Mouse (Mus musculus): Measurements from ENCODE around the gene Btbd3.

The Btbd3 gene

DNA sequence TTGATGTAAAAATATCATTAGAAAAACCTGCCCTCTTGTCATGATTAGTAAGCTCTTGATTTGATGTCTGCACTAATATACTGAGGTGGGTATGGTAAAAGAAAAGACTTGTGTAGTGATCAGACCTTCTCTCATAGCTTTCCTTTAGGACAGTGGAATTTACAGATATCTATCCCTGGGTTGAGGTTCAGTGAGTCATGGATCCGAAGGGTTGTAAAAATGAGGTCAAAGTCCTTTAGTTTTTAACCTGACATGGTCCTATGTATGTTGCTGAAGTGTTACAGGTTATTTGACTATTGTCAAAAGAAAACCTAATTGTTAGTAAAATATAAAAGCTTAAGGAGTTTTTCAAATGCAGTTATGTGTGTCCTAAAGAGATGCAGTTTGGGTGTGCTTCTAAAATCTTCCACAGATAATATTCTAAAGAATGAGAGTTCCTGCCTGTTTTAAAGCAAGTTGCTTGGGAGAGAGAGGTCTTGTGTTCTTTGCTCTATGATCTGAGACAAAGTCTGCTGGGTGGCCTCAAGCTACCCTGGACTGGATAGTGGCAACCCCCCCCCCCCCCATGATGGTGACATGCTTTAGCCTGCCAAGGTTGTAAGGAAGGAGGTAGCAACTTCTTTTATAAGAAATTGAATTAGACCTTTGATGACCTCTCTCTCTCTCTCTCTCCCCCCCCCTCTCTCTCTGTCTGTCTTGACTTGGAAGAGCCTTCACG lies 234.5 kb downstream of the Btbd3 start:
- DNase-seq (ENCODE audit: low read depth, low spot score): no peak
- H3K27me3 ChIP-seq (ENCODE audit: control insufficient read depth, insufficient read depth, low read length, poor library complexity, severe bottlenecking): no peaks in the 10 kb centered on the region
- H3K36me3 ChIP-seq (ENCODE audit: control insufficient read depth, insufficient read depth, low read length, poor library complexity, severe bottlenecking): no peaks in the 10 kb centered on the region

DNA sequence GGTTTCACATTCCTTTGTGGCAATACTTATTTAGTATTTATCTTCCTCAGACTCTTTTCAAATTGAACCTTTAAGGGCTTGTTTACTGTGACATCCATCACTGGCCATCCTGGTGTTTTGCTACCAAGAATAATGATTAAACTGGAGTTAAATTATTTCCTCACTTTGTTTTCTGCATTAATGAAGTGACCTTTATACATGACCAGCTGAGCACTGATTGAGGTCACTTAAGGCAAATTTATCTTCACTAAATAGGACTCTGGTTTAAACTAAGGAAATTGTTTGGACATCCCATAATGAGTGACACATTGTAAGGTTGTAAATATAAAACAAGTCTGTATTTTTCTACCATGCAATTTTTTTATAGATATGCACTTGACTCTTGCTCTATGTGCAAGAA lies 235.8 kb downstream of the Btbd3 start:
- Histone ChIP-seq H3K36me3 (ENCODE audit: control insufficient read depth, insufficient read depth, low read length, poor library complexity, severe bottlenecking) (no peaks in the 10 kb centered on the region), H3K27me3 (ENCODE audit: control insufficient read depth, insufficient read depth, low read length, poor library complexity, severe bottlenecking) (no peaks in the 10 kb centered on the region)
- no peak for DNase-seq (ENCODE audit: low read depth, low spot score)

DNA sequence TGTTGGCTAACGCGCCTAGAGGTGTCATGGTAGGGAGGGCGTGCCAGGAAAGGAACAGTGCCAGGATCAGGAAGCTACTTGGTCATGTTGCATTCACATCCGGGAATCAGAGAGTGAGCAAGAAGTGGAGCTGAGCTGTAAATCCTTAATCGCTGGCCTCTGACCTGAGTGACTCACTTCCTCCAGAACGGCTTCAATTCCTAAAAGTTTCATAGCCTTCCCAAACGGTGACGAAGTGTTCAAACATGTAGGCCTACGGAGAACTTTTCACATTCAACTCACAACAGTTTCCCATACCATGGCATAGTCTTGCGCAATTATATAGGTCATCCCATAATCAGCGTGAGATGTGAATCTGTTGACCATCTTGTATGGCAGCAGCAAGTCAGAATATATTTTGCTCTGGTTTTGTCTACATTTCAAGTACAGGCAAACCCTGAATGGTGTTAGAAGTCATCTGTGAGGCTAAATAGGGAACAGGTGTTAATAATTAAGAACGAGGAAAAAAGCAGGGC lies 247.6 kb downstream of the Btbd3 start:
- no peak for DNase-seq (ENCODE audit: low read depth, low spot score)
- Histone ChIP-seq H3K27me3 (ENCODE audit: control insufficient read depth, insufficient read depth, low read length, poor library complexity, severe bottlenecking) (no peaks in the 10 kb centered on the region), H3K36me3 (ENCODE audit: control insufficient read depth, insufficient read depth, low read length, poor library complexity, severe bottlenecking) (no peaks in the 10 kb centered on the region)

- Histone ChIP-seq H3K27me3 (ENCODE audit: control insufficient read depth, insufficient read depth, low read length, poor library complexity, severe bottlenecking) (no peaks in the 10 kb centered on the region), H3K36me3 (ENCODE audit: control insufficient read depth, insufficient read depth, low read length, poor library complexity, severe bottlenecking) (no peaks in the 10 kb centered on the region)
- no peak for DNase-seq (ENCODE audit: low read depth, low spot score)
Measured at GRCm38 (mm10) chr2:138515531-138515930, 259.2 kb downstream of the Btbd3 start.

GRCm38 (mm10) chr2:138528461-138528860 lies 272.1 kb downstream of the Btbd3 start:
- no peak for DNase-seq (ENCODE audit: low read depth, low spot score)
- no peaks in the 10 kb centered on the region for H3K27me3 ChIP-seq (ENCODE audit: control insufficient read depth, insufficient read depth, low read length, poor library complexity, severe bottlenecking)
- H3K36me3 ChIP-seq (ENCODE audit: control insufficient read depth, insufficient read depth, low read length, poor library complexity, severe bottlenecking): no peaks in the 10 kb centered on the region

- no peak for DNase-seq (ENCODE audit: low read depth, low spot score)
- H3K27me3 ChIP-seq (ENCODE audit: control insufficient read depth, insufficient read depth, low read length, poor library complexity, severe bottlenecking): no peaks in the 10 kb centered on the region
- no peaks in the 10 kb centered on the region for H3K36me3 ChIP-seq (ENCODE audit: control insufficient read depth, insufficient read depth, low read length, poor library complexity, severe bottlenecking)
Measured at GRCm38 (mm10) chr2:138531160-138531967, 275.0 kb downstream of the Btbd3 start.

- Histone ChIP-seq H3K36me3 (ENCODE audit: control insufficient read depth, insufficient read depth, low read length, poor library complexity, severe bottlenecking) (no peaks in the 10 kb centered on the region), H3K27me3 (ENCODE audit: control insufficient read depth, insufficient read depth, low read length, poor library complexity, severe bottlenecking) (no peaks in the 10 kb centered on the region)
- DNase-seq (ENCODE audit: low read depth, low spot score): no peak
Measured at GRCm38 (mm10) chr2:138531992-138532391, 275.6 kb downstream of the Btbd3 start.

DNA sequence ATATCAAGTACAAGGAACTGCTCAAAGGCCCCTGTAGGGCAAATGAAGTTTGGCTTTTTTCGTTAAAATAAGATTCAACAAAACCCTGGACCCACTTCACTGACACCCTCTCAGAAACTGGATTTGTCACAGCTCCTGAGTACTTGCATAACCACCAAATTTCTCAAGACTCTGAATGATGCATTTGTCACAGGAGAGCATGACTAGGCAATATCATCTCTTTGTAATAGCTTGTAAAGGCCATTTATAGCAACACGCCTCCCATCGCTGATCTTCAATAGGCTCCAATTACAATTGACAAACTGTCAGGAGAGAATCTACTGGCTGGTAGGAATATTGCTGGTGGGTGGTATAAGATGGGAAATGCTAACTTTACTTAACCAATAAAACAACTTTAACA lies 283.3 kb downstream of the Btbd3 start:
- Histone ChIP-seq H3K27me3 (ENCODE audit: control insufficient read depth, insufficient read depth, low read length, poor library complexity, severe bottlenecking) (no peaks in the 10 kb centered on the region), H3K36me3 (ENCODE audit: control insufficient read depth, insufficient read depth, low read length, poor library complexity, severe bottlenecking) (no peaks in the 10 kb centered on the region)
- no peak for DNase-seq (ENCODE audit: low read depth, low spot score)

DNA sequence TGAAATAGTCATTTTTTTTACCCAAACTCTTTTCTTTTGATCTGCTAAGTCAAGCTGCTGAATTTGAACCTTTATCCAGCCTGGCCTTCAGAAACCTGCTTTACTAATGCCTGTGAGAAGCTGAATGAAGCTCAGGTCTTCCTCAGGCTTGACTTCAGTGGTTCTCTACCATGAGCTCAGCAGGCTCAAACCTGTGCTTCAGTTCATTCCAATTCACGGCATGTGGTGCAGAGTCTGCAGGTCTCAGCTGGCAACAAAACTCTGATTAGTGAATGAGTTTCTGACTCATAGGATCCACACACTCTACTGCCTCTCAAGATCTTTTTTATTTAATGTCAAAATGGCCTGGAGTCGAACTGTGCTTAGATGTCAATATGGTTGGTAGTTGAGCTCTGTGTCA lies 292.6 kb downstream of the Btbd3 start:
- no peaks in the 10 kb centered on the region for H3K27me3 ChIP-seq (ENCODE audit: control insufficient read depth, insufficient read depth, low read length, poor library complexity, severe bottlenecking)
- no peak for DNase-seq (ENCODE audit: low read depth, low spot score)
- no peaks in the 10 kb centered on the region for H3K36me3 ChIP-seq (ENCODE audit: control insufficient read depth, insufficient read depth, low read length, poor library complexity, severe bottlenecking)

DNA sequence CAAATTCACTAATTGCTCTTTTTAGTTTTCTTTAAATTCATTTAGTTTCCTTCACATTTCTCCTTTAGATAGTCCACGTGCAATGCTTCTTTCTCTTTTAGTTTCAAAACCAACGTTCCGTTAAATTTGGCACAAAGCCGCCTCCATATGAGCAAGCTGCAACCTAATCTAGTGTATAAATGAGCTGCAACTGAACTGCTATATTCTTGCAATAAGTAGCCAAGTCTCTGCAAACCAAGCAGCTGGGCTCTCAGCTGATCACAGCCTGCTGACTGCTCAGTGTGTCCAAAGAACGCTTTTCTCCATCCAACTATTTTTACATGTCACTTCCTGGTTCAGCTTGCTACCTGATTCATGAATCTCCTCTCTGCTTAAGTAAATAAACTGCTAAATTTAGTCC lies 295.2 kb downstream of the Btbd3 start:
- no peak for DNase-seq (ENCODE audit: low read depth, low spot score)
- H3K27me3 ChIP-seq (ENCODE audit: control insufficient read depth, insufficient read depth, low read length, poor library complexity, severe bottlenecking): no peaks in the 10 kb centered on the region
- no peaks in the 10 kb centered on the region for H3K36me3 ChIP-seq (ENCODE audit: control insufficient read depth, insufficient read depth, low read length, poor library complexity, severe bottlenecking)

DNA sequence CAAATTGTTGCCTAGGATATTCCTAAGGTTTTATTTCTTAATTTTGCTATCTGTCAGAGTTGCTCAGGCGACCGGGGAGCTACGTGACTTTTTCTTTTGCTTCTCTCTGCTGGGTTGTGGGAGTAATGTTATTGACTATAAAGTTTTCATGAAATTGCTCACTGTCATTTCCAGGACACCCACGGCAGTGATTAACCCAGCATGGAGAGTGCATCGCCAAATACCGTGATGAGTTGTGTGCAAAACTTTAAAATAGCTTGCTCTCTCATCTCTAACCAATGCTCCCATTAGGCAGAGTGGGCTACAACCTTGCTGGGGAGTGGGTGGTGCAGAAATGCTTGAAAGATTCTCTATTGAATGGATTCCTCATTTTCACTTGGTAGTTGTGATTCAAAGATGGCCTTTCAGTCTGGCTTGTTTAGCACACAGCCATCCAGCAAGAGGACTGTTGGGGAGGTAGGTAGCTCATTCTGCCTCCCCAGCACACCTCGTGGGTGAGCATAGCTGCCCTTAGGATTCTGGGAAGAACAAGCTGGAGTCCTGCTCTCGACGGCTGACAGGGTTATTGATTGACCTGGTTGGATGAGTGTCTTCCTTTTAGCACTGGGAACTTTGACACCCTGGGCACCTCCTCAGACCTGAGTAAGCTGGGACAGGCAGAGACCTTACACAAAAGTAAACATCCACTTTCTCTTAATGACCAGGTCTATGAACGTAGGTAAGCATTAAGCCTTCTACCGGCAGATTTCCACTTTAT lies 298.9 kb downstream of the Btbd3 start:
- H3K36me3 ChIP-seq (ENCODE audit: control insufficient read depth, insufficient read depth, low read length, poor library complexity, severe bottlenecking): no peaks in the 10 kb centered on the region
- no peaks in the 10 kb centered on the region for H3K27me3 ChIP-seq (ENCODE audit: control insufficient read depth, insufficient read depth, low read length, poor library complexity, severe bottlenecking)
- DNase-seq (ENCODE audit: low read depth, low spot score): no peak

- no peak for DNase-seq (ENCODE audit: low read depth, low spot score)
- no peaks in the 10 kb centered on the region for H3K27me3 ChIP-seq (ENCODE audit: control insufficient read depth, insufficient read depth, low read length, poor library complexity, severe bottlenecking)
- H3K36me3 ChIP-seq (ENCODE audit: control insufficient read depth, insufficient read depth, low read length, poor library complexity, severe bottlenecking): no peaks in the 10 kb centered on the region
Measured at GRCm38 (mm10) chr2:138585930-138586329, 329.6 kb downstream of the Btbd3 start.

DNA sequence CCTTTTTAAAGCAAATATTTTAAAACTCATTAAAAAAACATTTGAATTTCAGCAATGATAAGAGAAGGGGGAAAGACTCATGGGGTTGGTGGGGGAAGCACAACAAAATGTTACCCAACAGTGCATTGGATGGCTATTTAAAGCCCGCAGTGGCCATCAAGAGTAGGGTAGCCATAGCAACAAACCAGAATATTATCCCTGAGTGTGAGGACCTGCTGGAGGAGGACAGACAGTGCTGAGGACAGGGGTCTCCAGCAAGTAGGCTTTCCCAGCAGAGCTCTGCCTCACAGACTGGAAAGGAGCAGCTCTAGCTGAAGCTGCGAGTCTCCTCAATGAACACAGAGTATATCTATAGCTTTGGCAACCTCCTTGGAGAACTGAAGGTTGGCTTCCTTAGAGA lies 331.0 kb downstream of the Btbd3 start:
- no peaks in the 10 kb centered on the region for H3K36me3 ChIP-seq (ENCODE audit: control insufficient read depth, insufficient read depth, low read length, poor library complexity, severe bottlenecking)
- DNase-seq (ENCODE audit: low read depth, low spot score): no peak
- no peaks in the 10 kb centered on the region for H3K27me3 ChIP-seq (ENCODE audit: control insufficient read depth, insufficient read depth, low read length, poor library complexity, severe bottlenecking)

- Histone ChIP-seq H3K27me3 (ENCODE audit: control insufficient read depth, insufficient read depth, low read length, poor library complexity, severe bottlenecking) (no peaks in the 10 kb centered on the region), H3K36me3 (ENCODE audit: control insufficient read depth, insufficient read depth, low read length, poor library complexity, severe bottlenecking) (no peaks in the 10 kb centered on the region)
- no peak for DNase-seq (ENCODE audit: low read depth, low spot score)
Measured at GRCm38 (mm10) chr2:138587795-138588545, 331.6 kb downstream of the Btbd3 start.

All from splenic B cell, adult 2 months (primary cell).